2 mouse cellular contexts compared by ENCODE assay signal in the genomic region with DNA sequence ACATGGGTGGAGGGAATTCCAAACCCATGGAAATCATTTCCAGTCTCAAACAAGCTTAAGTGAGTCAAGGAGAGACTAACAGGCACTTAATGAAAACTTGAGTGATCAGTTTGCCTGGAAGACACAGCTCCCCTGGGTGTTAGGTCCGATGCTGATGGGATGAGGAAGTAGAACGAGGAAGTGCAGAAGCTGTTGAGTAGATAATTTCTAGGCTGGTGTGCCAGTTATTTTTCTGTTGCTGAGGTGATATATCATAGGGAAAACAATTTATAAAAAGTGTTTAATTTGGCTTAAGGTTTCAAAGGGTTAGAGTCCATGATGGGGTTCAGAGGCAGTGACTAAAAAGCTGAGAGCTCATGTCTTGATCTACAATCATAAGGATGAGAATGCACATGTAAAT.
TF ChIP-seq lines count a peak whose summit lies in the region.

No protein-coding gene starts in this region.

TF ChIP-seq in CH12.LX, 34 proteins besides CTCF, POLR2A, EP300 and RAD21 (continued from another document):
- TF ChIP-seq NRF1 (IDR thresholded peaks at IDR 0.05; ENCODE audit: low read depth, low read length) (no peak), ELF1 (IDR thresholded peaks at IDR 0.05; ENCODE audit: low read depth, low read length) (0 out of 2 replicates have a peak, but pooled peaks have one; percentile 18), MEF2A (IDR thresholded peaks at IDR 0.05; ENCODE audit: borderline replicate concordance, low read depth, low read length) (no peak)

TF ChIP-seq in MEL, 35 proteins besides CTCF, POLR2A, EP300 and RAD21 (continued from another document):
- TF ChIP-seq MYC (IDR thresholded peaks at IDR 0.05; ENCODE audit: low read depth, low read length) (no peak), MYB (IDR thresholded peaks at IDR 0.05; ENCODE audit: low read depth, low read length) (peak; percentile 66; the same call in 1 of the 2 replicates)
